Mouse (Mus musculus) ovary, adult 18-20 months (tissue): ENCODE results near the gene Cma2.
"Not testable (repeated sequence)": the region's sequence is repeated elsewhere in the genome, so short reads cannot be mapped to it uniquely, and the experiment has no call there.

ENCODE experiments used
- DNase-seq: peaks from one replicate; pipeline ENCODE4 v3.0.0; 2022; ENCODE audit warnings: low spot score, mixed read lengths

The Cma2 gene

GRCm38 (mm10) chr14:55950346-55951030 is at the start of gene Cma2:
Gene Cma2, plus strand, starts transcription at chr14:55950980.
- DNase-seq: no peak

GRCm38 (mm10) chr14:55905518-55905917 is 45.3 kb upstream of the Cma2 start:
- no peak for DNase-seq

DNA sequence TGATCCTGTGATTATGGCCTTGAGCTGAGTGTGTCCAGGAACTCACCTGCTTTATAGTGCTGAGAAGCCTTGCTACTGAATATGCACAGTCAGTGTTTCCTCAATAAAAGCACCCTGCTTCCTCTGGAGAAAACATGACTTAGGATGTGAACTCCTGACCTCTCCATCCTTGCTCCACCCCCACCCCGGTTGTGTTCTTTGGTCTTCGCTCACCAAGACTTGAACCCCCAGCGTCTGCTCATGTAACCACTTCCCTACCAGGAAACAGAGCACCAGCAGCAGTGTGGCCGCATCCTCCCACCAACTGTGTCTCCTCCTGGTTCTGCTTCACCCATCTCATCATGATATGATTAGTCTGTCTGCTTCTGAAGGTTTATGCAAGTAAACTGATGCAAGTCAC is 37.4 kb upstream of the Cma2 start:
- no peak for DNase-seq

- peak; percentile 20 for DNase-seq
Measured at GRCm38 (mm10) chr14:55918240-55919082, 32.3 kb upstream of the Cma2 start.

GRCm38 (mm10) chr14:55922475-55923232 is 28.1 kb upstream of the Cma2 start:
- no peak for DNase-seq

GRCm38 (mm10) chr14:55926847-55927246 is 23.9 kb upstream of the Cma2 start:
- no peak for DNase-seq

DNA sequence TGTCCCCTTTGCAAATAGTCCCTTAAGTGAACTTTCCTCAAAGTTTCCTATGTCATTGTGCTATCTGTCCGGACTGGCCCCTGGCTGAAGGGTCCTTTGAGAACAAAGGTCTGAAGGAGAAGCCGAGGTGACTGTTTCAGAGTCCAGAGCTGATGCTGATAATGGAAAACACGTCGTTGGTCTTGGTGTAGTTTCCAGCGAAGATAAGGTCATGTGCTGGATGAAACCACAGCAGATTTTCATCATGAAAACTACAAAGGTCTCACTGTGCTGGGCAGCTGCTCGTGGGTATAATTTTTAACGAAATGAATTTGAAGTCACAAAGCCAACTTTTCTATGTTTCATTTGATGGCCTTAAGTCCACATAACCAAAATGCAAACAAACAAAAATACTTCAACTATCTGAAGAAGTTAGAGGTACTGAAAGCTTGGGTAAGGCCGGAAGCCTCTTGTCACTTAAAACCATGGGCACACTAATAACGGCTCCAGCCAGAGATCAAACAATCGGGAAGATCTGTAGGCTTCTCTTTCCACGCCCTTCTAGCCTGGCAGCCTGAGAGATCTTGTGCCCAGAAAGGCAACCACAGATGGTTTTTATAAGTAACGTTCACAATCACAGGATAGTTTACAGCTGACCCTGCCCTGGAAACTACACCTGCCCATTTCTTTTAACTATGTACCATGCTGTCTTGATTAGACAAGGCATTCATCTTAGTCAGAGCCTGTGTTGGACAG is 21.4 kb upstream of the Cma2 start:
- no peak for DNase-seq

DNA sequence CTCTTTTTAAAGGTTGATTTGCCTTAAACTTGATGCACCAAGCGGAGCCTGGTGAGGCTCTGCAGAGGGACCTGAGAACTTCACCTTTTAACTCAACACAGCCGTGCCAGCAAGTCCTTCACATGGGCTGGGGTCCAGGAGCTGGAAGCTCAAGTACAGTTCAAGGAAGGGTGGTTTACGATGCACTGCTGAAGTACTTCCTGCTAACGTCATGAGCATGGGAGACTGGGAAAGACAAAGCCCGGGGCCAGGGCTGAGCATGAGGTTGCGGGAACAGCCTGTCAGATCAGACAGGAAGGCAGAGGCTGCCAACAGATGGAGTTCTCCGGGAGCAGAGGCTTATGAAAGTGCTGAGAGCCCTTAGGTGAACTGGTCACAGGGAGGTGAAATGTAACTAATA is 17.2 kb upstream of the Cma2 start:
- DNase-seq: no peak

GRCm38 (mm10) chr14:55940070-55940800 is 10.5 kb upstream of the Cma2 start:
- DNase-seq: no peak

DNA sequence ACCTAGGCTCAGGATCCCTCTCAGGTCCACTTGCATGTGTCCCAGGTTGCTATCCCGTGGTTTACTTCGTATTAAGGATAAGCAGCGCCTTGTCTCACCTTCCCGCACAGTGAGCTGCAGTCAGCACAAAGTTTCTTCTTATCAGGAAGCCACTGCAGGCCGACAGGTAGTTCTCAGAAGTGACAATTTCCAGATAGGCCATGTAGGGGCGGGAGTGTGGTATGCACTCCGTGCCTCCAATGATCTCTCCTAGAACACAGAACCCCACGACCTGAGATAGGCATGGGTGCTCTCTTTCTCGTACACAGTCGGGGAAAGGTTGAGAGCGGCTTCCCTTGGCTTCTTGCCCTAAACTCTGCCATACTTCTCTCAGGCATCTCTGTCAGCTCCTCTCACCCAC is 7.2 kb upstream of the Cma2 start:
- no peak for DNase-seq

DNA sequence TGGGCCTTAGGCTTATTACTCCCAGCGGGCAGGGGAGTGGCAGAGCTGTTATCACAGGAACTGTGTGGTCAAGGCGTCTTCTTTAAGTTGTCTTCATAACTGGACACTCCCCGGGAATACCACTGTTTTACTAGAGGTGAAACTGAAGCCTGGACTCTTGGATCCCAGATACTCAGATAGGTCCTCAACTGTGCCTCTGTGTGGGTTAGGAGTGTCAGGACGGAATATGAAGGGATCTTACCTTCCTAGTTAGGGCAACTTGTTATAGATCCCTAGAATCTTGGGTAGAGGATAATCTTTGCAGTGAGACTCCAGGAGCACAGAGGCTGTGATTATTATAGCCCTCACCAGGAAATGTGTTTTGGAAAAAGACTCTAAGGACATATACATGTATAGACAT is 6.2 kb upstream of the Cma2 start, which contains the start of gene Cma1:
TSS of gene Cma1 (minus strand) at position 101 of the 400 bp plus-strand sequence.
- no peak for DNase-seq

- DNase-seq: no peak
Measured at GRCm38 (mm10) chr14:55946269-55946969, 4.4 kb upstream of the Cma2 start.

DNA sequence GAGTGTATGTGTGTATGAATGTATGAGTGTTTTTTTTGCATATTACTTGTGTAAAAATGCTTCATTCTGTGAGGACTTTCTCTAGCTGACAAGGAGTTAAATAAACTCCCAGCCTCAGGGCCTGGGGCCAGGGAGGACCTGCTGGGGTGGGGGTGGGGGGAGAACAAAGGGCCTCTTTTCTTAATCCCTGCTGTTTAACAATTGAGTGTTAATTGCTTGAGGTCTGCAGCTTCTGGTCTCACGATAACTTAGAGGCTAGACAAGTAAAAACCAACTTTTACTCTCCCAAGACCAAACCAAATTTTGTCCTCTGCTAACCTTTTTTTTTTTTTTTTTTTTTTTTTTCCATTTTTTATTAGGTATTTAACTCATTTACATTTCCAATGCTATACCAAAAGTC is 12.5 kb downstream of the Cma2 start:
- DNase-seq: no peak

DNA sequence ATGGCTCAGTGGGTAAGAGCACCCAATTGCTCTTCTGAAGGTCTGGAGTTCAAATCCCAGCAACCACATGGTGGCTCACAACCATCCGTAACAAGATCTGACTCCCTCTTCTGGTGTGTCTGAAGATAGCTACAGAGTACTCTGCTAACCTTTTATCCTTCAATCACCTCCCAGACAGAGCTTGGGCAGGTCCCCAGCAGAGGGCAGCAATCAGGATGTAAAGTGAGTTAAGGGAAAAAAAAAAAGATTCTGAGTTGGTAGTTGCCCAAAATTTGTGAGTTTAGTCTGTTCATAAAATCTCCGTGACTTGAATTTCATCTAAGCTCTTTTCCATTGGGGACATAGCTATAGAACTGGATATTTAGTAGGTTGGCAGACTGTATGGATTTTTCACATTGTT is 13.1 kb downstream of the Cma2 start:
- not testable (repeated sequence) for DNase-seq

GRCm38 (mm10) chr14:55987464-55987863 is 36.7 kb downstream of the Cma2 start:
- DNase-seq: not testable (repeated sequence)

DNA sequence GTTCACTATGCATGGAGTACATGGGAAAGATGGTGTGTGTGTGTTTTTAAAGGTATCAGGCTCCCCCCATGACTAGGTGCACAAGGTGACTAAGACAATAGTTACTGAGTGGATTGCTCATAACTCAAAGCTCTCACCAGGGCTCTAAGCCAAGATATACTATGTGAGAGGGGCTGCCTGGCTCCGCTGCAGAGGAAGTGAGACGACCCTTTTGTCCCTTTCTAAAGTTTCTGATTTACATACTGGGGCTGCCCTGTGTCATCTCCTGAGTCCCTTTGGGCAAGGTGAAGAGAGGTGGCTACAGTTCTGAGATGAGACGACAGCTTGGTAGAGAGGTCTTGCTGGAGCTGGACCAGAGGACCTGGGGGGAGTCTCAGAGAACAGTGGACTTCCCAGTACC is 62.4 kb downstream of the Cma2 start:
- no peak for DNase-seq

DNA sequence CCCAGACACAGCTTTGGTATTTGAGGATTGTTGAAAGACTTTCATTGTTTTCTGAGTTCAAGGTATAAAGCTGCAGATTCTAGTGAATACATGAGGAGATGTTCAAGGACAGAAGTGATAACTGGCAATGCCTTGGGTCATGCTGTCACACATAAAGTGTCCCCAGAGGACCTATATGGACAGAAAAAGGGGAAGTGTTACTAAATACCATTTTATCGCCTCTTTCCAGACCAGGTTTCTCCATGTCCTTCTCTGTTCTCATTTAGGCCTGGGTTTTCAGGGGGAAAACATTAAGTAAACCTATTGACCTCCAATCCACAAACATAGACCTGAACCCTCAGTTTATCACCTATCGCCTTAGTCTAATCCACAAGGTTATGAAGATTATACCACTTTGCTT is 63.1 kb downstream of the Cma2 start:
- DNase-seq: no peak

DNA sequence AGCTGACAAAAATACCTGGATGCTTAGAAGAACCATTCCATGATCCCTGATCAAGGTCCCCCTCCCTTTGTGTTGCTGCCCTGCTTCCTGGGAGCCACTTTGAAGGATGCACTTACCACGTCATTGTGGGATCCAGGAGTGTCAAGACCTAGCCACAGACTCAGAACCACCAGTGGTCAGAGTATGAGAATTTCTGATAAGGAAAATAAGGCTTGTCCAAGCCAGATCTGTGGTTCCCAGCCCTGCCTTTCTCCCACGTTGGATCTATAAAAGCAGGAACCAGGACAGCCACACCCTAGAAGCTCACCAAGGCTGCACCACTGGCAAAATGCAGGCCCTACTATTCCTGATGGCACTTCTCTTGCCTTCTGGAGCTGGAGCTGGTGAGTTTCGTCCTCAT is 66.9 kb downstream of the Cma2 start, which contains the start of gene Mcpt1:
TSS of gene Mcpt1 (plus strand) at position 301 of the 400 bp plus-strand sequence.
- not testable (repeated sequence) for DNase-seq

DNA sequence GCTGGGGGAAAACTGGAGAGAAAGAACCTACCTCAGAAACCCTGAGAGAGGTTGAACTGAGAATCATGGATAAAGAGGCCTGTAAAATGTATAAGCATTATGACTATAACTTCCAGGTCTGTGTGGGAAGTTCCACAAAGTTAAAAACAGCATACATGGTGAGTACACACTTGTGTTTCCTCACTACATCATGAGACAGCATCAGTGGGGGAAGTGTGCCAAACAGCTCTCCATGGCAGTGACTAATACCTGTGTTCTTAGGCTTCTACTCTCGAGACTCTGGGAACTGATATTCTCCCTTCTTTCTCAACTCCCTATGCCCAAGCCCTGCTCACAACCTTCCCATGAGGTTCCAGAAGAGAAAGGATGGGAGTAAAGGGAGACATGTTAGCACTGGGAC is 68.7 kb downstream of the Cma2 start:
- DNase-seq: no peak

GRCm38 (mm10) chr14:56021305-56021704 is 70.5 kb downstream of the Cma2 start:
- not testable (repeated sequence) for DNase-seq
